Mouse (Mus musculus): ENCODE results near the gene Shc3. TPM values are rescaled to one million over a fixed set of nuclear protein-coding genes. Genes with fewer than 3 reads are reported as not detected.

The Shc3 gene
- polyA plus RNA-seq, 1 experiment from 2014 or later = 0.46 TPM

DNA sequence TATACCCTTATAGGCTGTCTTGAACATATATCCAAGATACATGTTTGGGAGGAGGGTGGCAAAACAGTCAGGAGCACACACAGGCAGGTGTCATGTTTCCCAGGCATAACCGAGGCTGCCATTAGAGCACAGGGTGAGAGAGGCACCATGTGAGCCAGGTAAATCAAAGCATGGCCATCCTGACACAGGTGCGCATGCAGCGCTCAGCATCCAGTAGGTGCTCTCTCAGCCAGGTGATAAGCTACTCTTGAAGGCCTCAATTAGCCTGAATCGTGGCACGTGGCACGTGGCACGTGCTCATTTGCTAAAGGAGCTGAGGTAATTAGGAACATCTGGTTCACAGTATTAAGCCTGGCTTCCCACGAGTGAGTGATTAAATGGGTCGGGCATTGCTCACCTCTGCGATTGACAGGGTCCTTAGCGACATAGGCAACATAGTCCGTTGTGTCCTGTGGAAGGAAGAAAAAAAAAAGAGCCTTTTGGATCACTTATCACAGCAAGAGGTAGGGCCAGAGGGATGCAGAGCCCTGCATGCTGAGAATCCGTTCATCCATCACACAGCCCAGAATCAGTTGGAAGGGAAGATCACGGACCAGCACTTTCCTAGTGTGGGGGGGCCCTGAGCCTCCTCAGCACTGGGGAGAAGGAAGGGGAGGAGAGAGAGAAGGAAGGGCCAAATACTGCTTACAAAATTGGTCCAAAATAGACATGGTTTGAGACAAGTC is 102.9 kb downstream of the Shc3 start:
- H3K36me3 ChIP-seq (ENCODE audit: control insufficient read depth, insufficient read depth, low read length) = no peaks in the 10 kb centered on the region
- H3K27me3 ChIP-seq (ENCODE audit: control insufficient read depth, insufficient read depth, low read length) = no peaks in the 10 kb centered on the region
- no peak overlapping the region for H3K4me3 ChIP-seq (ENCODE audit: low read depth, low read length)
- no peak overlapping the region for H3K9ac ChIP-seq (replicated peaks; ENCODE audit: low read depth, low read length)
- H3K27ac ChIP-seq (ENCODE audit: low read length) = no peak overlapping the region
- H3K4me2 ChIP-seq (replicated peaks; ENCODE audit: low read depth, low read length) = no peak overlapping the region
- no peaks in the 10 kb centered on the region for H3K4me1 ChIP-seq (ENCODE audit: control insufficient read depth, insufficient read depth, low read length)
- WGBS = 75% methylated on average over 14 of the region's 14 CpGs
- no peak for ATAC-seq (ENCODE audit: insufficient number of reproducible peaks, insufficient read depth, low FRiP score, low read depth)
- H3K9me3 ChIP-seq (ENCODE audit: control insufficient read depth, low read depth, low read length) = no peaks in the 10 kb centered on the region

DNA sequence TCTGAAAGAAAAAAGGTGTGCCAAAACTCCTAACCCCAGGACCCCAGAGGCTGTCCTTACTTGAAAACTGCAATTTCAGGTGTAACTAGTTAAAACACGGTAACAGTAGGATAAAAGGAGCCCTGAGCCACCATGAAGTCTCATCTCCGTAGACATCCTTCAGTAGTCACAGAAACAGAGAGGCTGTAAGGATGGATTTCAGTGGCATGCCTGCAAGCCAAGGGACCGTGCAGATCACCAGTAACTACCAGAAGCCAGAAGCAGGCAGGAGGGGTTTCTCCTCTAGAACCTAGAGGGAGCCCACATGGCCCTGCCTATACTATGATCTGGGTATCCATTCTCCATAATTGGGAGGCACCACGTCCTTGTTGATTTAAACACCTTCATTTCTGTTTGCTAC is 104.9 kb downstream of the Shc3 start:
- H3K27me3 ChIP-seq (ENCODE audit: control insufficient read depth, insufficient read depth, low read length) = no peaks in the 10 kb centered on the region
- 71% methylated on average over 4 of the region's 4 CpGs for WGBS
- H3K4me2 ChIP-seq (replicated peaks; ENCODE audit: low read depth, low read length) = no peak overlapping the region
- no peak overlapping the region for H3K4me3 ChIP-seq (ENCODE audit: low read depth, low read length)
- ATAC-seq (ENCODE audit: insufficient number of reproducible peaks, insufficient read depth, low FRiP score, low read depth) = no peak
- H3K9ac ChIP-seq (replicated peaks; ENCODE audit: low read depth, low read length) = no peak overlapping the region
- H3K27ac ChIP-seq (ENCODE audit: low read length) = no peak overlapping the region
- no peaks in the 10 kb centered on the region for H3K36me3 ChIP-seq (ENCODE audit: control insufficient read depth, insufficient read depth, low read length)
- H3K4me1 ChIP-seq (ENCODE audit: control insufficient read depth, insufficient read depth, low read length) = no peaks in the 10 kb centered on the region
- no peaks in the 10 kb centered on the region for H3K9me3 ChIP-seq (ENCODE audit: control insufficient read depth, low read depth, low read length)

DNA sequence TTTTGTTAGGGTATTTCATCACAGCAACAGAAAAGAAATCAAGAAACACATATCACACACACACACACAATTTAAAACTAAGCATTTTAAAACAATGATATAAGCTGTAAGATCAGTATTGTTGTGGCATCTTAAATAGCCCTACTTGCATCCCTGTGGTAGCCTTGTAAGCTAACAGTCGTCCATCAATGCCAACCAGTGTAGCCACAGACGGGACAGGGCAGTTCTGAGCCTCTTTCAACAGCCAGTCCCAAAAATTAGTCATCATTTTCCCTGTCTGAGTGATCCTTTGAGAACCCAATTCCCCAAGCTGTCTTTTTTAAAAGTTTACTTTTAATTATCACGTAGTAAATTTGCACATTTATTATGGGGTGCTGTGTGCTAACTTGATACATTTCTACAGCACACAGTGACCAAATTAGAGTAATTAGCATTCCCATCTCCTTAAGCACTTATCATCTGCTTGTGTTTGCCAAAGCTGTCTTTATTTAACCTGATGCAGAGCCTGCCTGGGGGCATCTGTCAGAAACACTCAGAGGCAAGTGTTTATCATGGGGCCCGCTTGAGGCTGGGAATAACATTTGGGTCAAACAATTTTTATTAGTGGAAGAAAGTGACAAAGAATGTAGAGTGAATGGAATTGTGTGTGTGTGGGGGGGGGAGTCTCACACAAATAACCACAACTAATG is 112.9 kb downstream of the Shc3 start:
- WGBS = 26% methylated on average over 4 of the region's 4 CpGs
- H3K4me3 ChIP-seq (ENCODE audit: low read depth, low read length) = no peak overlapping the region

DNA sequence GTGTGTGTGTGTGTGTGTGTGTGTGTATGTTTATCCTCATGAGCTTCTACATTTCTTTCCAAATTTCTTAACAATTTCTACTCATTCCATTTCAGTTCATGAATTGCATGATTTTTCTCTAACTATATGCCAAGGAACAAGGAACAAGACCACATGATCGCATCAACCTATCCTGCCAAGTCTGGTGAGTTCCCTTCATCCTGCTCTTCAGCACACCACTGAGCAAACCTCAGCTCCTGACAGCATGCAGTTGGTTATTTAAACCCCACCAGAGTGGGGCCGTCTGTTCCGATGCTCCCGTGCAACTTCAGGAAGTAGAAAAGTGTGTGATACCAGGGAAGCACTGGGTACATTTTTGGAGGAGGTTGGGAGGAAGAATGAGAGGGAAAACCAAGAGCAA is 122.7 kb downstream of the Shc3 start:
- no peak overlapping the region for H3K4me3 ChIP-seq (ENCODE audit: low read depth, low read length)
- no peaks in the 10 kb centered on the region for H3K9me3 ChIP-seq (ENCODE audit: control insufficient read depth, low read depth, low read length)
- H3K9ac ChIP-seq (replicated peaks; ENCODE audit: low read depth, low read length) = no peak overlapping the region
- ATAC-seq (ENCODE audit: insufficient number of reproducible peaks, insufficient read depth, low FRiP score, low read depth) = no peak
- H3K27me3 ChIP-seq (ENCODE audit: control insufficient read depth, insufficient read depth, low read length) = no peaks in the 10 kb centered on the region
- H3K4me1 ChIP-seq (ENCODE audit: control insufficient read depth, insufficient read depth, low read length) = no peaks in the 10 kb centered on the region
- no peak overlapping the region for H3K4me2 ChIP-seq (replicated peaks; ENCODE audit: low read depth, low read length)
- no peaks in the 10 kb centered on the region for H3K36me3 ChIP-seq (ENCODE audit: control insufficient read depth, insufficient read depth, low read length)
- 59% methylated on average over 4 of the region's 4 CpGs for WGBS
- H3K27ac ChIP-seq (ENCODE audit: low read length) = no peak overlapping the region

More for the DNA sequence above, 112.9 kb downstream of the Shc3 start:
- H3K27ac ChIP-seq (ENCODE audit: low read length) = no peak overlapping the region
- no peaks in the 10 kb centered on the region for H3K4me1 ChIP-seq (ENCODE audit: control insufficient read depth, insufficient read depth, low read length)
- H3K4me2 ChIP-seq (replicated peaks; ENCODE audit: low read depth, low read length) = no peak overlapping the region
- H3K27me3 ChIP-seq (ENCODE audit: control insufficient read depth, insufficient read depth, low read length) = no peaks in the 10 kb centered on the region
- H3K9ac ChIP-seq (replicated peaks; ENCODE audit: low read depth, low read length) = no peak overlapping the region
- no peak for ATAC-seq (ENCODE audit: insufficient number of reproducible peaks, insufficient read depth, low FRiP score, low read depth)
- H3K36me3 ChIP-seq (ENCODE audit: control insufficient read depth, insufficient read depth, low read length) = no peaks in the 10 kb centered on the region
- H3K9me3 ChIP-seq (ENCODE audit: control insufficient read depth, low read depth, low read length) = no peaks in the 10 kb centered on the region

DNA sequence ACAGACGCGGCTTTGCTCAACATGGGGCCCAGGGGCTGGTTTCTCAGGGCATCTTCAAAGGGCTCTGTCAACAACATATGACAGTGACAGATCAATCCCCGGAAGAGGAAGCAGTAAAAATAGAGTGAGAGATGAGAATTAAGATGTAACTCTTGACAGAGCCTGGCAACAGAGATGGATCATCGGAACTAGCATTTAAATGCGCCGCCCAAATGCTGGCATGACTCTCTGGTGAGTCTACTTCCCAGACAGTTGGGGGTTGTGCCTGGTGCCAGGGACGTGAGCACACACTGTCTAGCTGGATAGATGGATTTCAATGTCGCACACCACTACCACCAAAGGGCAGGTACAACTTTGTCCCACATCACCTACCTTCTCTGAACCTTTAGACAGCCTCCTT is 126.3 kb downstream of the Shc3 start:
- Histone ChIP-seq H3K4me3 (ENCODE audit: low read depth, low read length) (no peak overlapping the region), H3K27ac (ENCODE audit: low read length) (no peak overlapping the region), H3K36me3 (ENCODE audit: control insufficient read depth, insufficient read depth, low read length) (no peaks in the 10 kb centered on the region), H3K9me3 (ENCODE audit: control insufficient read depth, low read depth, low read length) (no peaks in the 10 kb centered on the region), H3K4me2 (replicated peaks; ENCODE audit: low read depth, low read length) (no peak overlapping the region), H3K4me1 (ENCODE audit: control insufficient read depth, insufficient read depth, low read length) (no peaks in the 10 kb centered on the region), H3K27me3 (ENCODE audit: control insufficient read depth, insufficient read depth, low read length) (no peaks in the 10 kb centered on the region), H3K9ac (replicated peaks; ENCODE audit: low read depth, low read length) (no peak overlapping the region)
- WGBS = 78% methylated on average over 8 of the region's 8 CpGs
- no peak for ATAC-seq (ENCODE audit: insufficient number of reproducible peaks, insufficient read depth, low FRiP score, low read depth)

DNA sequence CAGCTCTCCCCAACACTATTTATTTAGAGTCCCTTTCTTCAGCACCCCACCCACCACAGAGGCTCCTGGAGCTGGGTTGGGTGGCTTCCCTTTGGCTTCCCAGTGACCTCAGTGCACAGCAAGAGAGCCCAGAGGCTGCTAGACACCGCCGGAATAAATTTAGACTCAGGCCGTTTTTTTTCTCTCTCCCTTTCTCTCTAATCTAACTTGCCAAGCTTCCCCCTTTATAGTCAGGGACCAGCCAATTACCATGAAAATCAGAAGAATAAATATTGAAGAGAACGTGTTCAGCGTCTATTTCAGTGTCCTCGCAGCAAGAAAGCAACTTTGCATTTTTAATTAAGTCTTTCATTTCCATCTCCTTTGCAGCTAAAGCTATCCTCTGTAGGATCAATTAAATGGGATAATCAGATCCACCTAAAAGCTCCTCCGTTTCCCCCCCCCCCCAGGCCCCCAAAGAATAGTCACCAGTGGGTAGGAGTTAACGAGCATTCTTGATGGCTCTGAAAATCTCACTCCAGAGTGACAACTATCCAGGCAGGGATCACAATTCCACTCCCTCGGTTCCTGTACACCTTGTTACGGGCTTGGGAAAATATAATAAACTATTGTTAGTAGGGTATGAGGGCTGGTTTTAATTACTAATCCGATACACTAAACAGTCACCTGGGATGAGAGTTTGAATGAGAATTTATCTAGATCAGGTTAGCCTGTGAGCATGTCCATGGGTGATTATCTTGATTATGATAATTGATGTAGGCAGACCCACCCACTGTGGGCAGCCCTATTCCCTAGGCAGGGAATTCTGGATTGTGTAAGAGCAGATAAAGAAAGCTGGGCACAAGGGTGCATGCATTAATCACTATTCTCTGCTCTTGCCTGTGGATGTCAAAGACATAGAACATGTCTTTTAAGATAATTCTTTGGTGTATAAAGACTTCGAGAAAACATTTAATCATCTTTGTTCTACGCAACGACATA is 131.8 kb downstream of the Shc3 start:
- Histone ChIP-seq H3K27me3 (ENCODE audit: control insufficient read depth, insufficient read depth, low read length) (no peaks in the 10 kb centered on the region), H3K4me3 (ENCODE audit: low read depth, low read length) (no peak overlapping the region), H3K9ac (replicated peaks; ENCODE audit: low read depth, low read length) (no peak overlapping the region), H3K9me3 (ENCODE audit: control insufficient read depth, low read depth, low read length) (no peaks in the 10 kb centered on the region), H3K4me2 (replicated peaks; ENCODE audit: low read depth, low read length) (no peak overlapping the region), H3K36me3 (ENCODE audit: control insufficient read depth, insufficient read depth, low read length) (no peaks in the 10 kb centered on the region), H3K4me1 (ENCODE audit: control insufficient read depth, insufficient read depth, low read length) (no peaks in the 10 kb centered on the region), H3K27ac (ENCODE audit: low read length) (no peak overlapping the region)
- WGBS = 80% methylated on average over 14 of the region's 14 CpGs
- no peak for ATAC-seq (ENCODE audit: insufficient number of reproducible peaks, insufficient read depth, low FRiP score, low read depth)

DNA sequence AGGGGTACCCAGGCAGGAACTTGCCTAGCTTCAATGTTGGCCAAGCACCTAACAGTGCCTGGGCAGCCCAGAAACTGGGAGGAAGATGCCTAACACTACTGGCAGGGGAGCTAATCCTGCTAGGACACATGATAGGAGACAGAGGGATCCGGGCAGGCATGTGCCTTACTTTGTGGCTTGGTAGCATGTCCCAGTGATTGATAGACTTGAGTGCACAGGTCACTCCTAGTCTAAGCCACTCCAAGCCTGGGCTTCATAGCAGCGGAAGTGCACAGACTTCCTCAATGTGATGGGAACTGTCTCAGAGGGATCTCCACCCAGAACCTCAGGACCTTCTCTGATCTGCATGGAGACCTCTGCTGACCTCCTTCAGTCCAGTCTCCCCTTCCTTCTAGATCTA is 134.1 kb downstream of the Shc3 start:
- Histone ChIP-seq H3K27me3 (ENCODE audit: control insufficient read depth, insufficient read depth, low read length) (no peaks in the 10 kb centered on the region), H3K27ac (ENCODE audit: low read length) (no peak overlapping the region), H3K4me3 (ENCODE audit: low read depth, low read length) (no peak overlapping the region), H3K9me3 (ENCODE audit: control insufficient read depth, low read depth, low read length) (no peaks in the 10 kb centered on the region), H3K9ac (replicated peaks; ENCODE audit: low read depth, low read length) (no peak overlapping the region), H3K36me3 (ENCODE audit: control insufficient read depth, insufficient read depth, low read length) (no peaks in the 10 kb centered on the region), H3K4me2 (replicated peaks; ENCODE audit: low read depth, low read length) (no peak overlapping the region), H3K4me1 (ENCODE audit: control insufficient read depth, insufficient read depth, low read length) (no peaks in the 10 kb centered on the region)
- WGBS = 31% methylated on average over 2 of the region's 2 CpGs
- ATAC-seq (ENCODE audit: insufficient number of reproducible peaks, insufficient read depth, low FRiP score, low read depth) = no peak

DNA sequence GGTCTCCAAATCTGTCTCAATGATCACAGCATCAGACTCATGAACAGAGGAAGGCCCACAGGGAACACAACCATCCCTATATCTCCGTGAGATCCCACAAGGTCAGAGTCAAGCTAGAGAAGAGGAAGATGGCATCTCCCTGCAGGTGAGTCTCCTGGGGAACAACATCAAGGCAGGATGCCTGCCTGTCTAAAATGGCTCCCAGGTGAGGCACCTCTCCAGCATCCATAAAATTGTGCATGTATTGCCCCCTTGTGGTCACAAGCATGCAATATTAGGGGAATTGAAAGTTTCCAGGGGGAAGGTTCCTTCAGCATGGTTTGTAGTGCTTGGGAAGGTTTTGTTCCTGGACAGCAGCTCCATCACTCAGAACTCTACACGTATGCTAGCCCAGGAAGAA is 134.8 kb downstream of the Shc3 start:
- no peaks in the 10 kb centered on the region for H3K36me3 ChIP-seq (ENCODE audit: control insufficient read depth, insufficient read depth, low read length)
- H3K9ac ChIP-seq (replicated peaks; ENCODE audit: low read depth, low read length) = no peak overlapping the region
- no peak for ATAC-seq (ENCODE audit: insufficient number of reproducible peaks, insufficient read depth, low FRiP score, low read depth)
- H3K27me3 ChIP-seq (ENCODE audit: control insufficient read depth, insufficient read depth, low read length) = no peaks in the 10 kb centered on the region
- no peak overlapping the region for H3K4me3 ChIP-seq (ENCODE audit: low read depth, low read length)
- WGBS = 57% methylated on average over 2 of the region's 2 CpGs
- H3K4me1 ChIP-seq (ENCODE audit: control insufficient read depth, insufficient read depth, low read length) = no peaks in the 10 kb centered on the region
- H3K9me3 ChIP-seq (ENCODE audit: control insufficient read depth, low read depth, low read length) = no peaks in the 10 kb centered on the region
- no peak overlapping the region for H3K4me2 ChIP-seq (replicated peaks; ENCODE audit: low read depth, low read length)
- no peak overlapping the region for H3K27ac ChIP-seq (ENCODE audit: low read length)

Data from stomach, embryonic 14.5 days (tissue).